Mouse (Mus musculus) lung, embryonic 14.5 days (tissue): ENCODE measurements around the gene Mboat1. TPM values are rescaled to one million over a fixed set of nuclear protein-coding genes. Genes with fewer than 3 reads are reported as not detected.

Experiments
- ATAC-seq: fragments of 200-750 bp; cut with Nextera tagmentation; 2 replicates; pipeline ENCODE4 v1.8.0; 2017; ENCODE audit warnings: mild to moderate bottlenecking, moderate TSS enrichment, moderate library complexity; ENCODE audit not compliant: insufficient read depth
- DNase-seq: peaks from one replicate; pipeline ENCODE4 v3.0.0-alpha.2; 2015
- H3K27ac ChIP-seq: fragments of 300-500 bp; sonication (generic); 2 replicates; pipeline ENCODE4 v1.5.1; 2014; ENCODE audit warnings: low read depth, mild to moderate bottlenecking, moderate library complexity
- H3K27me3 ChIP-seq: fragments of 300-500 bp; sonication (generic); 2 replicates; pipeline ENCODE4 v1.6.1; 2014; ENCODE audit warnings: low read length, control low read depth; ENCODE audit not compliant: insufficient read depth
- H3K36me3 ChIP-seq: fragments of 300-500 bp; sonication (generic); 2 replicates; pipeline ENCODE4 v1.6.1; 2014; ENCODE audit warnings: control low read depth; ENCODE audit not compliant: insufficient read depth
- H3K4me1 ChIP-seq: fragments of 300-500 bp; sonication (generic); 2 replicates; pipeline ENCODE4 v1.6.1; 2014; ENCODE audit warnings: antibody characterized with exemption, control low read depth; ENCODE audit not compliant: insufficient read depth
- H3K4me2 ChIP-seq: fragments of 300-500 bp; sonication (generic); 2 replicates; pipeline ENCODE4 v1.6.1; 2014; ENCODE audit warnings: mild to moderate bottlenecking
- H3K4me3 ChIP-seq: fragments of 300-500 bp; sonication (generic); 2 replicates; pipeline ENCODE4 v1.5.1; 2014; ENCODE audit warnings: low read depth, low read length
- H3K9ac ChIP-seq: fragments of 300-500 bp; sonication (generic); 2 replicates; pipeline ENCODE4 v1.6.1; 2014
- H3K9me3 ChIP-seq: fragments of 300-500 bp; sonication (generic); 2 replicates; pipeline ENCODE4 v1.6.1; 2016; ENCODE audit warnings: low read depth, low read length, control low read depth
- CTCF ChIP-seq: IDR thresholded peaks from 2 replicates; pipeline ENCODE4 v1.5.1; 2016; ENCODE audit warnings: antibody characterized with exemption, low read depth
- WGBS: fragments of 180-500 bp; shearing (Covaris S2); extraction: QIAGEN DNeasy Blood & Tissue Kit; methylation state at CpG from one replicate; pipeline ENCODE4 v1.1.7; 2014; 5-methylcytosine and 5-hydroxymethylcytosine counted together
- polyA plus RNA-seq: library from polyadenylated mRNA; unstranded; fragments of >200 nt; fragmentation: Nextera tagmentation; extraction: Ambion mirVana; gene quantifications from 2 replicates; pipeline ENCODE4 v1.2.1, GENCODE M21; 2014

Mboat1 gene
- polyA plus RNA-seq, 1 experiment from 2014 or later = 25.9 TPM

GRCm38 (mm10) chr13:30221316-30221715 lies 85.0 kb downstream of the Mboat1 start:
- 0 out of 2 replicates have a peak, but pooled peaks cover 4% of the 10 kb centered on the region for H3K4me1 ChIP-seq
- H3K9ac ChIP-seq = no peak overlapping the region
- no peaks in the 10 kb centered on the region for H3K27me3 ChIP-seq
- no peak overlapping the region for H3K4me2 ChIP-seq
- H3K9me3 ChIP-seq = no peaks in the 10 kb centered on the region
- no peak for TF ChIP-seq CTCF
- H3K4me3 ChIP-seq = no peak overlapping the region
- H3K27ac ChIP-seq = no peak overlapping the region
- peaks cover 7% of the 10 kb centered on the region; the same call in 1 of the 2 replicates for H3K36me3 ChIP-seq
- peak; percentile 64 for DNase-seq
- ATAC-seq = peak; percentile 75; the same call in 1 of the 2 replicates
- 25% methylated on average over 3 of the region's 3 CpGs for WGBS

GRCm38 (mm10) chr13:30224114-30224513 lies 87.8 kb downstream of the Mboat1 start:
- no peak for TF ChIP-seq CTCF

GRCm38 (mm10) chr13:30224659-30225058 lies 88.4 kb downstream of the Mboat1 start:
- Histone ChIP-seq H3K4me3 (no peak overlapping the region), H3K9ac (no peak overlapping the region), H3K4me1 (0 out of 2 replicates have a peak, but pooled peaks cover 4% of the 10 kb centered on the region), H3K36me3 (peaks cover 7% of the 10 kb centered on the region; the same call in 1 of the 2 replicates), H3K27ac (no peak overlapping the region), H3K9me3 (no peaks in the 10 kb centered on the region), H3K27me3 (no peaks in the 10 kb centered on the region), H3K4me2 (no peak overlapping the region)
- ATAC-seq (no peak), DNase-seq (no peak)
- 92% methylated on average over 6 of the region's 6 CpGs for WGBS
- TF ChIP-seq CTCF = no peak

More at GRCm38 (mm10) chr13:30224114-30224513, 87.8 kb downstream of the Mboat1 start:
- Histone ChIP-seq H3K36me3 (peaks cover 7% of the 10 kb centered on the region; the same call in 1 of the 2 replicates), H3K9me3 (no peaks in the 10 kb centered on the region), H3K4me2 (no peak overlapping the region), H3K4me1 (0 out of 2 replicates have a peak, but pooled peaks cover 4% of the 10 kb centered on the region), H3K4me3 (no peak overlapping the region), H3K27ac (no peak overlapping the region), H3K9ac (no peak overlapping the region), H3K27me3 (no peaks in the 10 kb centered on the region)
- WGBS = 90% methylated on average over 10 of the region's 10 CpGs
- DNase-seq (no peak), ATAC-seq (no peak)

GRCm38 (mm10) chr13:30228762-30229161 lies 92.5 kb downstream of the Mboat1 start:
- Histone ChIP-seq H3K9ac (no peak overlapping the region), H3K9me3 (no peaks in the 10 kb centered on the region), H3K36me3 (peaks cover 7% of the 10 kb centered on the region; the same call in 1 of the 2 replicates), H3K4me3 (no peak overlapping the region), H3K27me3 (no peaks in the 10 kb centered on the region), H3K4me2 (no peak overlapping the region), H3K4me1 (no peaks in the 10 kb centered on the region), H3K27ac (no peak overlapping the region)
- DNase-seq (no peak), ATAC-seq (no peak)
- WGBS = 77% methylated on average over 5 of the region's 5 CpGs
- TF ChIP-seq CTCF = no peak

GRCm38 (mm10) chr13:30229625-30230139 lies 93.4 kb downstream of the Mboat1 start:
- no peak overlapping the region for H3K4me3 ChIP-seq
- peaks cover 4% of the 10 kb centered on the region; the same call in 1 of the 2 replicates for H3K36me3 ChIP-seq
- DNase-seq (no peak), ATAC-seq (no peak)
- WGBS = 78% methylated on average over 9 of the region's 9 CpGs
- H3K4me2 ChIP-seq = no peak overlapping the region
- TF ChIP-seq CTCF = no peak
- H3K27ac ChIP-seq = no peak overlapping the region
- no peaks in the 10 kb centered on the region for H3K9me3 ChIP-seq
- H3K9ac ChIP-seq = no peak overlapping the region
- no peaks in the 10 kb centered on the region for H3K27me3 ChIP-seq
- H3K4me1 ChIP-seq = no peaks in the 10 kb centered on the region

- H3K4me1 ChIP-seq = no peaks in the 10 kb centered on the region
- H3K27ac ChIP-seq = peak overlapping the region; percentile 10; the same call in 1 of the 2 replicates
- H3K4me3 ChIP-seq = no peak overlapping the region
- H3K9me3 ChIP-seq = no peaks in the 10 kb centered on the region
- no peak overlapping the region for H3K4me2 ChIP-seq
- H3K36me3 ChIP-seq = no peaks in the 10 kb centered on the region
- no peak overlapping the region for H3K9ac ChIP-seq
- no peak for TF ChIP-seq CTCF
- ATAC-seq (no peak), DNase-seq (peak; percentile 28)
- 50% methylated on average over 11 of the region's 11 CpGs for WGBS
- no peaks in the 10 kb centered on the region for H3K27me3 ChIP-seq
Observed at GRCm38 (mm10) chr13:30235056-30235750, 98.9 kb downstream of the Mboat1 start.

GRCm38 (mm10) chr13:30239396-30239795 lies 103.1 kb downstream of the Mboat1 start:
- DNase-seq (peak; percentile 32), ATAC-seq (no peak)
- H3K9ac ChIP-seq = no peak overlapping the region
- peaks cover 4% of the 10 kb centered on the region; the same call in 1 of the 2 replicates for H3K36me3 ChIP-seq
- no peaks in the 10 kb centered on the region for H3K27me3 ChIP-seq
- no peaks in the 10 kb centered on the region for H3K9me3 ChIP-seq
- no peak overlapping the region for H3K27ac ChIP-seq
- TF ChIP-seq CTCF = no peak
- peaks cover 7% of the 10 kb centered on the region; the same call in 1 of the 2 replicates for H3K4me1 ChIP-seq
- no peak overlapping the region for H3K4me2 ChIP-seq
- WGBS = 62% methylated on average over 6 of the region's 6 CpGs
- no peak overlapping the region for H3K4me3 ChIP-seq
